Mouse (Mus musculus): Measurements from ENCODE around the gene Tfip11. TPM values are rescaled to one million over a fixed set of nuclear protein-coding genes. Genes with fewer than 3 reads are reported as not detected.
A peak's percentile ranks its signal among the peaks of the same experiment; 100 is the strongest.
"Not testable (repeated sequence)": the region's sequence is repeated elsewhere in the genome, so short reads cannot be mapped to it uniquely, and the experiment has no call there.

Tfip11 gene
- total RNA-seq, 4 experiments from 2014 or later: 17.0 to 19.1 (median 18.4) TPM

DNA sequence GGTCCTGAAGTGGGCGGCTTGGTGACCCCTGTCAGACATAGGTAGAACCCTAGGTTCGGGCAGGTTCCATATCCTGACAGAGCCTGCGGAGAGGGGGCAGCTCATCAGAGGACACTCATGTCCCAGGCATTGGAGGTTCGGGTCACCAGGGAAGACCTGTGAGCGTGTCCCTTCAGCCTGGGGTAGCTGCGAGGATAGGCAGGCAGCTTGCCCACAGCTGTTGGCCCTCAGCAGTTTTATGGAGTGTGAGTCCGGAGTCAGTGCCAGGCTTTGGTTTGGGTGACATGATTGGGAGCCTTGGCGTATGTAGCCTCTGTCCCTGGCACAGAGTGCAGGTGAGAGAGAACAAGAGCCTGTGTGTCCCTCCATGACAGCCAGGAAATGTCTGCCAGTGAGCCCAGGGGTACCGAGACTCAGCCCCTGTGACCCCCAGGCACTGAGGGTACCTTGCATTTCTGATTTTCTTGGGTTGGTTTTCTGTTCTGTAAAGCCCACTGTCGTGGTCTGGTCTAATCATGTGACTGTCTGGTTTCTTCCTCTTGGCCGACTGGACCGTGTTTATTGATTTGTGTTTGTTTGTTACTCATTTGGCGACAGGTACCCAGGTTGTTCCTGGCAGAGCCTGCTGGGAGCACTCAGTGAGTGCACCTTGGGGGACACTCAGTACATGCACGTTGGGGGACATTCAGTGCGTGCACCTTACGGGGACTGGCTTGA lies 36.2 kb upstream of the Tfip11 start:
- DNase-seq (ENCODE audit: low spot score): peak; percentile 68

DNA sequence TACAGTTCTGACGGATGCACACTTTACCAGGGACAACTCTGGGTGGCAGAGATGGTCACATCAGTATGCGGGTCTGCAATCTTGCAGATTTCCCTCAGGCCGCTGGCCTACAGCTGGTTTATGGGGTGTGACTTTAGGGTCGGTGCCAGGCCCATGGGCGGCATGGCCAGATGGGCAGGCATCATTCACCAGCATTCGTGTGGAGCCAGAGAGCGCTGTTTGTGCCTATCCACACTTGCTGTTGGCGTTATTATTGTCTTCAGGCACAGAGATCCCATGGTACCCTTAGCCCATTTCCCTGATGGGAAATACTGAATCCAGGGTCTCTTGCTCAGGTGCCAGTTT lies 35.6 kb upstream of the Tfip11 start:
- DNase-seq (ENCODE audit: low spot score): no peak

DNA sequence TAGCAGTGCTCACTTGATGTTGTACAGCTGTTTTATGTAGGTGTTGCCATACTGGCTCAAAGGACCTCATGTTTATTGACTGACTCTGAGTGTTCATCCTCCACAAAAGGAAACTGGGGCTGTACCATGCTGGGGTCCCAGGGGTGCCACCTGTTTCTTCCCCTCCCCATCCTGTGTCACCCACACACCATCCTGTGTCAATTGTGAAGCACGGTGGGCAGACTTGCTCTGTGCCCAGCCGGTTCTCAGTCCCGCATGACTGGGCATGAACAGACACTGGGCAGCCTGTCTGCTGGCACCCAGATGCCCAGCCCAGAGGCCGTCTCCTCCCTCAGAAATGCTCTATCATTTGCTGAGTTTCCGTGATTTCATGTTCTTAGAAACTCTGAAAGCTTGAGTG lies 34.3 kb upstream of the Tfip11 start:
- DNase-seq (ENCODE audit: low spot score): no peak

GRCm38 (mm10) chr5:112292343-112292980 lies 33.7 kb upstream of the Tfip11 start:
- no peak for DNase-seq (ENCODE audit: low spot score)

GRCm38 (mm10) chr5:112293800-112294199 lies 32.4 kb upstream of the Tfip11 start:
- no peak for DNase-seq (ENCODE audit: low spot score)

GRCm38 (mm10) chr5:112294696-112295095 lies 31.5 kb upstream of the Tfip11 start:
- DNase-seq (ENCODE audit: low spot score): no peak

DNA sequence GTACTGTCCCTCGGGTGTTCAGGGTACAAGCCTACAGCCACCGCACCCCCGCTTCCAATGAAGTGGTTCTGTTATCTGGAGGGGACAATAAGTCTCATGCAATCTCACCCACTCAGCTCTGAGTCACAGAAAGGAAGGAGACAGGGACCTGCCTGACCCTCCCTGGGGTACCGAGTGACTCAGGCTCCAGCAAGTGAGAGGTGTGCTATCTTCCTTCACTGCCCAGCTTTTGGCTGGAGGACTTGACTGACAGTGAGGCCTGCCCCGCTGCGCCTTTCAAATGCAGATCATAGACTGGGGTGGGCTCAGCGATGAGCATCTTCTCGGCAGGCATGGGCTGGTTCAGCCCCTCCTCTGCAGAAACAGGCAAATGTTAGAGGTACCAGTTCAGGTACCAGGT lies 31.0 kb upstream of the Tfip11 start:
- DNase-seq (ENCODE audit: low spot score): no peak

DNA sequence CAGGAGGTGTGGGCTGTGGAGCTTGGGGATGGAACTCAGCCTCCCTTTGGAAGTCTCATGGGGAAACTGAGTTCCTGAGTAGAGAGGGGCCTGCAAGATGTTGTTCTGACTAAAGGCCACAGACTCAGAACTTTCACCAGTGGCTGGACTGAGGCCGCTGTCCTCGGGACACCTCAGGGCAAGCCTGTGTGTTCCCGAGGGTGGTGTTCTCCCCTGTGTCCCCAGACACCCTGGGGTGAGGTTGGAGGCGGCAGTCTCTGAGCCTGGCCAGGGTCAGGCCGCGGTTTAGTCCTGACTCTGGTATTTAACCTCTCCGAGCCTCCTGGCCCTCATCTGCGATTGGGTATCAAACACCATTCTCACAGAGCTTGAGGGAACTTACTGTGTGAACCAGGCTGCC lies 30.6 kb upstream of the Tfip11 start:
- DNase-seq (ENCODE audit: low spot score): no peak

GRCm38 (mm10) chr5:112296404-112297181 lies 29.6 kb upstream of the Tfip11 start:
- no peak for DNase-seq (ENCODE audit: low spot score)

- no peak for DNase-seq (ENCODE audit: low spot score)
These were observed 28.9 kb upstream of the Tfip11 start for GRCm38 (mm10) chr5:112297257-112297656.

DNA sequence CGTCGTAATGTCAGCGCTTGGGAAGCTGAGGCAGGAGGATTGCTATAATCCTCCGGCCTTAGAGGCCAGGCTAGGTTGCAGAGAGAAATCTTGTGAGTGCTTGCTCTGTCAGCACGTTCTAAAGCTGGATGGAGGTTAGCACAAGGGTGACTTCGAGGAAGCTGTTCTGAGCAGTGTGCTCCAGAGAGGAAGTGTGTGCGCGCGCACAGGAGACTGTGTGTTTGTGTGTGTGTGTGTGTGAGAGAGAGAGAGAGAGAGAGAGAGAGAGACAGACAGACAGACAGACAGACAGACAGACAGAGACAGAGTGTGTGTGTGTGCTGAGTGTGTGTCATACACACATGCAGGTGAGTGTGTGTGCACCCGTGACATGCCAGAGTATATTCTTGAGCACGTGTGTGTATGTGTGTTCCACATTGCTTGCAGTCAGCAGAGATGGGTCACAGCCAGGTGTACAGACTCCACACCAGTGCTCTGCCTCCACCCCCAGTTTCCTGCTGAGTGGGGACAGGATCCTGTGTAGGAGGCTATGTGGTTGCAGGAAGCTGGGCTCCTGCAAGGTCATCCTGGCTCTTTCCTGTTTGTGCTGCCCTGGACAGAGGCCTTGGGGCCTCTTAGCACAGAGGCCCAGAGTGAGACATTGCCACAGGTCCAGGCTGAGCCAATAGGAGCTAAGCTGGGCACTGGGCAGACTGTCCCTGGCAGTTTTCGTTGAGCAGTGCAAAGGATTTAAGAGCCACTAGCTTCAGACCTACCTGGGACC lies 27.8 kb upstream of the Tfip11 start:
- peak; percentile 76 for DNase-seq (ENCODE audit: low spot score)

GRCm38 (mm10) chr5:112299399-112299798 lies 26.8 kb upstream of the Tfip11 start:
- no peak for DNase-seq (ENCODE audit: low spot score)

- DNase-seq (ENCODE audit: low spot score): no peak
These were observed 26.0 kb upstream of the Tfip11 start for GRCm38 (mm10) chr5:112300112-112300511.

DNA sequence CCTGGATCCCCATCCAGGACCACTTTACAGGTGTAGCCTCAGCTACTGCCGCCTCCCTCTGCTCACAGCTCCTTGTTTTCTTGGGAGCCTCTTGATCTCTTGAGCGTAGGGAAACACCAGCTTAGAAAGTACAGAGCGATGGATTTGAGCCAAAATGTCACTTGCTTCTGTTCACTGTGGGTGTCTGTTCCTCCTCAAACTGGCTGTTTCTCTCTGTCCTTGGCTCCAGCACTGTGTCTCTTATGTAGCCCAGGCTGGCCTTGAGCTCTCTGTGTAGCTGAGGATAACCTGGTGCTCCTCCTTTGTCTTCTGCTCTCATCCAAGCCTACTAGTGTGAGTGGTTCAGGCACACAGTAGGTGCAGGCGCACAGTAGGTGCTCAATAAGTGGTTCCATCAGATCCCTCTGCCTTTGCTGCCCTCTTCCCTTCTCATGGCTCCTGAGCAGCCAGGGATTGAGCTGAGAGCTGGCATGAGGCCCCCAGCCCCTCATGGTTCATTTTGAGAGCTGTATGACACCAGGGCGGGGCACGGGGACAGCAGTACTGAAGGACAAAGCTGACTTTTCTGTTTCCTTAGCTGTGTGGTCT lies 25.3 kb upstream of the Tfip11 start:
- DNase-seq (ENCODE audit: low spot score): no peak

GRCm38 (mm10) chr5:112301694-112302093 lies 24.5 kb upstream of the Tfip11 start:
- DNase-seq (ENCODE audit: low spot score): no peak

GRCm38 (mm10) chr5:112302310-112302709 lies 23.8 kb upstream of the Tfip11 start:
- no peak for DNase-seq (ENCODE audit: low spot score)

- DNase-seq (ENCODE audit: low spot score): no peak
These were observed 20.3 kb upstream of the Tfip11 start for GRCm38 (mm10) chr5:112305842-112306241.

DNA sequence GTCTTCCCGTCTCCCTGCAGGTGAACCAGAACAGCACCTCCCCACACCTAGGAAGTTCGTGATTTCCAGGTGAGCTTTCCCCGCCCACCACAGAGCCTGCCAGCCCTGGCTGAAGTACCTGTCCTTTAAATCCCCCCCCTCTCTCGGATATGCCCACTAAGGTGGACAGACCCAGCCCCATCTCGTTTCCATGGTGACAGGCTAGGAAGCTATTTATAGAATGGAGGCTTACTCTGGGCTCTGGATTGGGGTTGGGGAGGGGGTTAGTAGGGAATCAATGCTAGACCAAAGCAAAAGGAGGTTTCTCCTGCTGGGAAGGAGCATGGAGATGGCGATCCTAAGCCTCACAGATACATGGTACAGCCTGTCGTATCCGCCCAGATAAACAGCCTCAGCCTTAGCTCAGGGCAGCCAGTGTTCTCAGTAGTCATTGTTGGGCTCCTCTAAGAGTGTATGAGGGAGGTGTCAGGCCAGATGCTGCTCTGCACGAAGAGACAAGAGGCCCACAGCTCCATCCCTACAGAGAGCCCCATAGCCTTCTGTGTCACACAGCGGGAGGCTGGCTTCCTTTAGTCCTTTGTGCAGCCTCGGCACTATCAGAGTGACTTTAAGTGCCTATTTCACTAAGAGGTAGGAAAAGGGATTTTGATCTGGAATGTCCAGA lies 12.8 kb upstream of the Tfip11 start:
- DNase-seq (ENCODE audit: low spot score): no peak

- DNase-seq (ENCODE audit: low spot score): no peak
These were observed 9.7 kb upstream of the Tfip11 start for GRCm38 (mm10) chr5:112316468-112316867.

DNA sequence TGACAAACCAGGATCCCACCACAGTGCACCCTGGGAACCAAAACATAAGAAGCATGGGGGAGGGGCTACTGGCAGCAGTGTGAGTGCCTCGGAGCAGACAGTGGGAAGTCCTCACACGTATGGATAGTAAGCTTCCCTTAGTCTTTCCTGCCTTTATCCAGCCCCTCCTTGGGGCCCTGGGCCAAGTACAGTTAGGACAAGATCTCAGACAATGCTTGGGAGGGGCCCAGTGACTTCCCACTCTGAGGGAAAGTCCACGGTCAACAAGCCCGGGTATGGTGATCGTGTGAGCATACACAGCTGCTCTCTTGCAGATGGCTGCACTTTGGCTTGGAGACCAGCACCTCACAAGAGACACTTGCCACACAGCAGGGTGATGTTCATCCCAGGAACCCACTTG lies 8.8 kb upstream of the Tfip11 start:
- peak; percentile 68 for DNase-seq (ENCODE audit: low spot score)

- not testable (repeated sequence) for DNase-seq (ENCODE audit: low spot score)
These were observed 6.8 kb upstream of the Tfip11 start for GRCm38 (mm10) chr5:112319343-112319742.
